Mouse (Mus musculus): Measurements from ENCODE around the gene Clta.

DNA sequence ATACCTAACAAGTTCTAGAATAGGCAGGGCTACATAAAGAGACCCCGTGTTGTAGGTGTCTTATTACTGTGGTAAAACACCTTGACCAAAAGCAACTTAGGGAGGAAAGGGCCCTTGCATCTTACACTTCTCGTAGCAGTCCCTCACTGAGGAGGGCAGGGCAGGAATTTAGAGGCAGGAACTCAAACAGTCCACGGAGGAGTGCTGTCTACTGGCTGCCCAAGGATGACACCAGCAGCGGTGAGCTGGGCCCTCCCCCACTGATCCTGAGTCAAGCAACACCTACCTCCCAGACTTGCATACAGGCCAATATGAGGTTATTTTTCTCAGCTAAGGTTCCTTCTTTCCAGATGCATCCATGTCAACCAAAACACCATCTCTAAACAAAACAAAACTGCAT lies 24.0 kb upstream of the Clta start:
- TF ChIP-seq CTCF (IDR thresholded peaks at IDR 0.05; ENCODE audit: low read depth) (no peak), EP300 (IDR thresholded peaks at IDR 0.05; ENCODE audit: low read depth) (no peak)
